Mouse (Mus musculus) right cerebral cortex, postnatal 36 days (tissue): ENCODE measurements around the gene Sh3rf1.

Experiments used
- DNase-seq, 2 experiments: peaks; one replicate each; pipeline ENCODE4 v3.0.0; 2022; ENCODE audit warnings: low spot score in 2 of 2, mixed read lengths in 1 of 2

Sh3rf1 gene

GRCm38 (mm10) chr8:61223283-61223682 lies 389 bp upstream of the Sh3rf1 start:
- DNase-seq, result no peak

GRCm38 (mm10) chr8:61224380-61225092 lies 864 bp downstream of the Sh3rf1 start:
- DNase-seq, result peak; percentile 30 to 39

- DNase-seq, result no peak
Observed at GRCm38 (mm10) chr8:61225581-61226395, 2.1 kb downstream of the Sh3rf1 start.

- DNase-seq, result no peak
Observed at GRCm38 (mm10) chr8:61226632-61227031, 3.0 kb downstream of the Sh3rf1 start.

GRCm38 (mm10) chr8:61228678-61229077 lies 5.0 kb downstream of the Sh3rf1 start:
- DNase-seq, result no peak

GRCm38 (mm10) chr8:61229511-61230195 lies 6.0 kb downstream of the Sh3rf1 start:
- no peak for DNase-seq

- no peak for DNase-seq
Observed at GRCm38 (mm10) chr8:61230881-61231755, 7.4 kb downstream of the Sh3rf1 start.

GRCm38 (mm10) chr8:61235499-61235898 lies 11.8 kb downstream of the Sh3rf1 start:
- DNase-seq, result no peak

- peak in 1 of 2 experiments; percentile 23 for DNase-seq
Observed at GRCm38 (mm10) chr8:61236506-61237268, 13.0 kb downstream of the Sh3rf1 start.

GRCm38 (mm10) chr8:61239576-61239975 lies 15.9 kb downstream of the Sh3rf1 start:
- no peak for DNase-seq

GRCm38 (mm10) chr8:61241229-61241628 lies 17.6 kb downstream of the Sh3rf1 start:
- DNase-seq, result no peak

- DNase-seq, result no peak
Observed at GRCm38 (mm10) chr8:61242896-61243295, 19.2 kb downstream of the Sh3rf1 start.

- DNase-seq, result no peak
Observed at GRCm38 (mm10) chr8:61243491-61243890, 19.8 kb downstream of the Sh3rf1 start.

- no peak for DNase-seq
Observed at GRCm38 (mm10) chr8:61244157-61244556, 20.5 kb downstream of the Sh3rf1 start.

GRCm38 (mm10) chr8:61247270-61248025 lies 23.8 kb downstream of the Sh3rf1 start:
- no peak for DNase-seq

- peak in 1 of 2 experiments; percentile 30 for DNase-seq
Observed at GRCm38 (mm10) chr8:61249511-61249910, 25.8 kb downstream of the Sh3rf1 start.

GRCm38 (mm10) chr8:61254196-61254595 lies 30.5 kb downstream of the Sh3rf1 start:
- DNase-seq, result no peak

- DNase-seq, result peak; percentile 42 to 60
Observed at GRCm38 (mm10) chr8:61258828-61259227, 35.2 kb downstream of the Sh3rf1 start.

- peak; percentile 53 to 65 for DNase-seq
Observed at GRCm38 (mm10) chr8:61259526-61259925, 35.9 kb downstream of the Sh3rf1 start.

- DNase-seq, result no peak
Observed at GRCm38 (mm10) chr8:61260530-61260929, 36.9 kb downstream of the Sh3rf1 start.
